Comparison of ENCODE assay signal across 8 mouse cellular contexts in the genomic region with DNA sequence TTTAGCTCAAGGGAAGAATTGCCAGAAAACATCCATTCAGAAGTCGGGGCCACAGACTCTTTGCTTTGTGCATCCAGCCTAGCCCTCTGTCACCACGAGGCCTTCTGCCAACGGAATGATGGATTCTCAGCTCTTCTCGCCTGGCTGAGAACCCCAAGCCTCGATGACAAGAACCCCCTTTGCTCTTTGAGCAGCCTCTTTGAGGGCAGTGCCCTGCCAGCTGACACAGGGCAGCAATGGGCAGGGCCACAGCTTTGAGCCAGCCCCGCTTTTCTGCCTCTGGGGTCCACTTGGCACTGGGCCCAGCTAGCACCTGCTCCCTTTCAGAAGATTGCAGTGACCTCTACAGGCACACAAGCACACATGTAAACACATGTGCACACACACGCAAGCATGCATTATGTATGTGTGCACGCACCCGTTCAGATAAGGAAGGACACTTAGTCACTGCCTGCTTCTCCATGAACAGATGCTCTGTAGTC.
A peak's percentile ranks its signal among the peaks of the same experiment; 100 is the strongest.
DNase-seq lines count a peak whose midpoint lies in the region; ATAC-seq lines count a peak whose summit lies in the region.

No protein-coding gene starts in this region.

- no peak overlapping the region for H3K4me2 ChIP-seq in neural tube, embryonic 15.5 days

- no peaks in the 10 kb centered on the region for H3K27me3 ChIP-seq in neural tube, embryonic 15.5 days (replicated peaks)

- H3K9ac ChIP-seq in neural tube, embryonic 15.5 days (replicated peaks) = no peak overlapping the region

- ATAC-seq in frontal cortex, adult (ENCODE audit: low TSS enrichment) = peak; percentile 48
- ATAC-seq in neural tube, embryonic 15.5 days (ENCODE audit: low FRiP score) = peak; percentile 85
- ATAC-seq in granulocyte monocyte progenitor cell, adult 5-6 weeks (replicated peaks; ENCODE audit: poor library complexity, severe bottlenecking) = no peak

- no peaks in the 10 kb centered on the region; the same call in 1 of the 2 replicates for H3K4me1 ChIP-seq in neural tube, embryonic 15.5 days

- 0 out of 2 replicates have a peak overlapping the region, but pooled peaks have one; percentile 9 for H3K27ac ChIP-seq in neural tube, embryonic 15.5 days (replicated peaks)

- 29% methylated on average over 9 of the region's 9 CpGs for WGBS in neural tube, embryonic 15.5 days

- no peaks in the 10 kb centered on the region for H3K36me3 ChIP-seq in neural tube, embryonic 15.5 days

- H3K9me3 ChIP-seq in neural tube, embryonic 15.5 days (replicated peaks) = no peaks in the 10 kb centered on the region

- DNase-seq in frontal cortex, postnatal 25 days (ENCODE audit: low spot score in 2 of 2) = no peak
- peak; percentile 55 for DNase-seq in testis, postnatal 10 days (ENCODE audit: low spot score)
- DNase-seq in testis, postnatal 14 days (ENCODE audit: low spot score) = no peak
- peak; percentile 31 to 53 for DNase-seq in layer of hippocampus, adult 8-10 months (ENCODE audit: low spot score in 2 of 2)
- DNase-seq in spleen, postnatal 14 days (ENCODE audit: low spot score in 2 of 2) = no peak

- no peak overlapping the region for H3K4me3 ChIP-seq in neural tube, embryonic 15.5 days (replicated peaks)

Comparison
In these comparisons a context has a peak if more than half of its experiments do, and no peak if none do; other contexts are left out.
1. DNase-seq: peak in testis, postnatal 10 days (single experiment) and layer of hippocampus, adult 8-10 months (2 of 2); none in frontal cortex, postnatal 25 days (0 of 2), testis, postnatal 14 days (single experiment) and spleen, postnatal 14 days (0 of 2).